Mouse (Mus musculus): ENCODE results near the gene Cdk7. TPM values are rescaled to one million over a fixed set of nuclear protein-coding genes. Genes with fewer than 3 reads are reported as not detected.
"Not testable (repeated sequence)": the region's sequence is repeated elsewhere in the genome, so short reads cannot be mapped to it uniquely, and the experiment has no call there.

Gene Cdk7
- 38.5 and 45.6 TPM in 2 replicates for total RNA-seq (2021)
- long read RNA-seq, transcript Cdk7-201 (12 exons, 1,988 nt): major isoform, 24 of 30 reads
- long read RNA-seq, partial matches to known transcripts: 3 of 30 reads
- long read RNA-seq, other reads (novel, unspliced or antisense): 2 of 30 reads

DNA sequence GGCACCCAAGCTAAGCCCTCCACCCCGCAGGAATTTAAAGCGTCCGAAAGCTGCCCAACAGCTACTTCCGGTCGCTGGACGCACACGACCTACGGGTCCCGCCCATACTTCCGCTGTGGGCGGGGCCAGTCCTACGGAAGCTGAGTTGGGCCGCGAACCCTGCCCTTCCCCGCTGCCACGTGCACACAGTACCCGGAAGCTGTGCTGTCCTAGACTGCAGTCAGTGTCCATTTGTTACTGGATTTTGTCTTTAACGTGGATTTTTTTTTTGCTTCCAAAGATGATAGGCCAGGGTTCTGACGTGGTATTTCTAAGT lies at the start of gene Cdk7:
Gene Cdk7, minus strand, starts transcription at position 79 of the 316 bp plus-strand sequence.
- peak; percentile 94 for DNase-seq

DNA sequence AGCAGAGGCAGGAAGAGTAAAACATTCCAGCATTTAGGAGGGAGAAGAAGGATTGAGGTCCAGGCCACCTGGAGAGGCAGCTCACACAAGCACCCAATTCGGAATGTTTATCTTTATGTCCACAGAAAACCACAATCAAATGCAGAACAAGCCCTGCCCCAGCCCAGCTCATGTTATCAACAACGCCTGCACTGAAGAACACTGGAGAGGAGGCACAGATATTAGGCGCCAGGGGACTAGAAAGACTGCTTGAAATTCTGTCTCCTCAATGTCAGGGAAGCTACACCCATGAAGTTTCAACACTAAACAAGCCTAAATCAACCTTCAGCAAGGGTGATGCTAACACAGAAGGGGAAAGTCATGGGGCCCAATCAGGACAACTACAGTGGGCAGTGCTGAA lies 46.8 kb upstream of the Cdk7 start:
- DNase-seq: no peak

DNA sequence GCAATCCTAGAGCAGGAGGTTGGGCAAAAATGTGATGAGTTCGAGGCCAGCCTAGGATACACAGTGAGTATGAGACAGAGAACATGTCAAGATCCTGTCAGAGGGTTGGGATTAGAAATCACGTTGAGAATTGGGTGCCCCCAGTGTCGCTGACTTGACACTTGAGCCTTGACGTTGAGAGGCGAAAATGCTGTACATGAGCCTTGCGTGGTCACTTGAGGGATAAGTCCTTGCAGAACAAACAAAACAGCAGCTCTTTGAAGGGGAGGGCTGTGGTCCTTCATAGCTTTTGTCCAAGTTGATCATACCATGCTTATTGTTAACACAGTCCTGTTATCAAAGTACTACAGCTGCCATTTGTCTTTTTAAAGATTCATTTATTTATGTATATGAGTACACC lies 46.0 kb upstream of the Cdk7 start:
- no peak for DNase-seq

DNA sequence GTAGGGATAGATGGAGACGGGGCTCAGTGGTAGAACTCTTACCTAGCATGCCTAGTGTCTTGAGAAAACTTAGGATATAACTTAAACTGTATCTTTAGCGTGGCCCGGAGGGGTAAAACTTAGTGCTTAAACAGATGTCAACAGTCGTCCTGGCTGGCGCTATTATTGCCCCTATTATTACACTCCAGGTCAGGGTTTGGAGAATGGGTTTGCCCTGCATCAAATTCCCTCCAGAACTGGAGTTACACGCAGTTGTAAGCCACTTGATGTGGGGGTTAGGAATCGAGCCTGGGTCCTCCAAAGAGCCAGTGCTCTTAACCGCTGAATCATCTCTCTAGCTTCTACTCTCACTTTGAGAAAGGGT lies 45.3 kb upstream of the Cdk7 start:
- DNase-seq: no peak

DNA sequence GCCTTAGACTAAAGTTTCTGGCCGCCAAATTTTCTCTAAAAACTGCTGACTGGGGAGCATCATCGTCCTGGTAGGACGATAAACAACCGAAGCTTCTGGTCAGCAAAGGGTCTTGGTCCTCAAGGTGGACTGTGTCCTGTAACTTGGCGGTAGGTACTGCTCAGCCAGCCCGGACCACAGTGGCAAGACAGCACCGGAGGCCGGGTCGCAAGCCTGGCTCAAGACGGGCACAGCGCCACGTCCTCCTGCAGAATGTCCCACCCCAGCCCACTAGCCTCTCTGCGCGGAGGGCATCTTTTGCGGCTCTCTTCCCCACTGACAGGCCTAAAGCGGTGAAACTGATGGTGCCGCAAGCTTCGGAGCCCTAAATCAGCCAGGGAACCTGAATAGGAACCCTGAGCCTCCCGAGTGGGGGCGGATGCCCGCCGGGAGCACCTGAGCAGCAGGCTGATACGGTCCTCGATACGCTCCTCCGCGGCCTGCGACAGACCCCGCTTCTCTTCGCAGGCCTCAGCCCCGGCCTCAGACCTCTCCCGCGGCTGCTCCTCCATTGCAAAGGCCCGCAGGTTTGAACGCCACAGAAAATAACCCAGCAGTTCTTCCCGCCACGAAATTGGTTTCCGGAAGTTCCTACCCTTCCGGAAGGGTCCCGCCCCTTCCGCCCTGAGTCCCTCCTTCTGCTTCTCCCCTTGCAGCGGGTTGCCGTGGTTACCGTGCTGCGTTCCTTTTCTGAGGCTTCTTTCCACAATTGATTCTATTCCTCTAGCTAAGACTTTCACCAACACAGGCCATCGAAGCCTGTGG lies 44.7 kb upstream of the Cdk7 start, which contains the start of gene Cenph:
Gene Cenph, minus strand, starts transcription at position 648 of the 804 bp plus-strand sequence.
- peak; percentile 87 for DNase-seq

DNA sequence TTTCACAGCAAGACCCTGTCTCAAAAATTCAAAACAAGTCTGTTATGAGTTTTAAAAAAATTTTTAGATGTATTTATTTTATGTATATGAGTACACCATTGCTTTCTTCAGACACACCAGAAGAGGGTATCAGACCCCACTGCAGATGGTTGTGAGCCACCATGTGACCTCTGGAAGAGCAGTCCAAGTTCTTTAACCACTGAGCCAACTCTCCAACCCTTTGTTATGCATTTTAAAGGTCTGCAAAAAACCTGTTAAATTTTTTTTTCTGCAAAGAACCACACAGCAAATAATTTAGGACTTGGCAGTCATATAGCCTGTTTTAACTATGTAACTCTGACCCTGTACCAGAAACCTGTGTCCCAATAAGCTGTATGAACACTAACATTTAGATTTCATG lies 44.0 kb upstream of the Cdk7 start:
- DNase-seq: no peak

DNA sequence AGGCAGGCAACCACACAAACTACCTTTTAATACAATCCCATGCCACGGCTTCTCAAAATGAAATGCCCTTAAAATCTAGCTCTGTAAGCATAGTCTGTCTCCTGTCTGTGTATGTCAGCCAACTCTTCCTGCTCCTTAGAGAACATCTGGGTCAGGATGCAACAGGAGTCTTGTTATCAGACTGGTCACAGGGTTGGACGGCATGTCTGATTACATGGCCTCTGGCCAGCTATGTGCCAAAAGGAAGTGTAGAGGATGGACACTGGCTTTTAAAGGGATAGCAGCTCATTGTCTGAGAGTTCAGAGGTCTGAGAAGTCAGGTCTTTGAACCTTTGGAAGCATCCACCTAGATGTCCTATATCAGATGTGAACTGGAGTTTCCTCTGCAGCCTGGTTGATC lies 24.6 kb upstream of the Cdk7 start:
- no peak for DNase-seq

DNA sequence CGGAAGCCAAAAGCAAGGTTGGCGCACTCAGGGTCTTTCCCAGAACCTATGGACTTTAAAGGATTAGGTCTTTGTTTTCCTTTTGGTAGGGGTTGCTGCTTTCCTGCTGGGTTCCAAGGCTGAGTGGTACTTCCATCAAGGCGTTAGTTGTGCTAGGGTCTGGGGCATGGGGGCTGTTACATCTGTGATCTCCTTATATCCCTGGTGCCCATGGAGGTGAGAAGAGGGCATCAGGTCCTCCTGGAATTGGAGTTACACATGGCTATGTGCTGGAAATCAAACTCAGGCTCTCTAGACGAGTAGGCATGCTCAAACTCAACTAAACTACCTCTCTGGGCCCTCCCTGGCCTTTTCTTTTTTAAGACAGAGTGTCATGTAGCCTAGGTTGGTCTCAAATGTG lies 23.4 kb upstream of the Cdk7 start:
- no peak for DNase-seq

DNA sequence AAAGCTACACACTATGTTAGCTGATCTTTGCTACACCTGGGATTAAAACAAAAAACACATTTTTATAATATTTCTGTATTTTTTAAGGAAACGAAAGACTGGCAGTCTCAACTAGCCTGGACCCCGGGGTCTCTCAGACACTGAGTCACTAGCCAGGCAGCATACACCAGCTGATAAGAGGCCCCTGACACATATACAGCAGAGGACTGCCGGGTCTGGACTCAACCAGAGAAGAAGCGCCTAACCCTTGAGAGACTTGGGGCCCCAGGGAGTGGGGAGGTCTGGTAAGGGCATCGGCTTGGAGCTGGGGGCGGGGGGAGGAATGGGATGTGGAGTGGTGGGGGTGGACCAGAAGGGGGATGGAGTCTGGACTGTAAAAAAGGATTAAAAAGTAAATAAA lies 22.3 kb upstream of the Cdk7 start:
- no peak for DNase-seq

DNA sequence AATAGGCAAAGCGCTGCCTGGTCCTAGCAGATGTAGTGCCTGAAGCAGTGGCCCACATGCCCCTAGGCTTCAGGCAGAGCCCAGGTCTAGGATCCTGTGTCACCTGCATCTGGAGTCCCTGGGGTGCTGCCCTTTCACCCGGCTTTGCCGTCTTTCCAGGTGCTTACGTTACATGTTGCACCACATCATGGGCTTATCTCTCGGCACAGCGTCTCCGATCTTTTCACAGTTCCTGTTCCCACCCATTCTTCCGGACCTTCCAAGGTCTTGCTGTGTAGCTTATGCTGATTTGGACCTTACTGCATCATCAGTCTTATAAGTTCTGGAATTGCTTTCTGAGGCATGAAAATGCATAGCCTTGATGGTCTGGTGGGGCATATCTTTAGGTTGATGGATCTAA lies 21.8 kb upstream of the Cdk7 start:
- DNase-seq: no peak

DNA sequence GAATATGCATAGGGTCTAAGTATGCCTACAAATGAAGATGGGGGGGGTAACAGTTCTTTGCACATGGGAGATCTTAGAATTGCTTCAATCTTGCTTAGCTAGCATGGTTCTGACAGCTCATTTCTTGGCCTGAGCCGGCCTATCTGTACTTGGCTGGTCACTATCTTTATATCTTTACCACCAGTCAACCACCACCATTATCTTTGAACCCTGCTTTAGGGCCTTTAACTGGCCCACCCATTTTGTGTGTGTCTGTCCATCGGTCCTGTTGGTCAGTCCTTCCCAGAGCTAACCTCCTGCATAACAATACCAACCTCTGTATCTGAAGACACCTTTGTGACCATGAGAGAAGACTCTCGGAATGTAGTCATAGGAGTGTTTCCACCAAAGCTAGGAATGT lies 20.7 kb upstream of the Cdk7 start:
- DNase-seq: no peak

DNA sequence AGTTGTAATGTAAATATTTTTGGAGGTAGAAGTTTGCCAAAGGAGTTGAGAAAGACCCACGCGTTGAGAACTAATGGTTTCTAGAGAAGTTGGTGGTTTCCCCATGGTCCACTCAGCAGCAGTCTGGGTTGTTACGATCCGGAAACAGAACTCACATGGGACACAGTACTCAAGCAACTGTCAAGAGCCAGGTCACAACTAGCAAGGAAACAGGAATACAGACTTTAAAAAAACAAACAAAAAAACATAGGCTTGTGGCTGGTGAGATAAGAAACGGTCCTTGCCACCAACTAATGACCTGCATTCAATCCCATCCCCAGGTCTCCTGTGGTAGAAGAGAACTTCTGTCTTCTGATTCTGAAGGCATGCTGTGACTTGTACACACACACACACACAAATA lies 20.1 kb upstream of the Cdk7 start:
- no peak for DNase-seq

DNA sequence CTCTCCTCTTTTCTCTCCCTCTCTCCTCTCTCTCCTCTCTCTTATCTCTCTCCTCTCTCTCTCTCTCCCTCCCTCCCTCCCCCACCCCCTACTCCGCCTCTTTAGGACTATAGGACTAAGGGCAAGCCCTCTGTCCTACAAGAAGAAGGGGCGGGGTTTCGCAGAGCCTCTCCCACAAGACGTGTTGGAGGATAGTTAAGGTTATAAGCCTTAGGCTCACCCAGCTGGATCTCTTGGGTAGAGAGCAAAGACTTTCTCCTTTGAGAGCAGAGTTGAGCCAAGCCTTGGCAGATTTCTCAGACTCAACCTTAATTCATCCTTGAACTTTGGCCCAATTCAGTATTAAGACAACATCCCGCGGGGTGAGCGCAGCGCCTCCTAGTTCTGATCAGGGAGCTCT lies 17.9 kb upstream of the Cdk7 start:
- DNase-seq: no peak

DNA sequence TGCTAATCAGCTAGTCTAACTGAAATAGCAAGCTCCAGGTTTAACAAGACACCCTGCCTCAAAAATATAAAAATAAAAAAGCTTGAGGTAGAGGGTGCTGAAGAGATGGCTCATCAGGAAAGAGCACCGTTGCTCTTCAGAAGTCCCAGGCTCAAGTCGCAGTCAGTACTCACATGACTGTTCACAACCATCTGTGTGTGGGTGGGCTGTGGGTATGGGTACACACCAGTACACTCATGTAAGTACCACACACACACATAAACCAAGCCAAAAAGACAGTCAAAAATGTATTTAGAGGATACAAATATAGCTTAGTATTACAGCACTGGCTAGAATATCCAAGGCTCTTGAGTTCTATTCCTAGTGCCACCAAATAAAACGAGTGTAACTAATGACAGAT lies 15.4 kb upstream of the Cdk7 start:
- no peak for DNase-seq

DNA sequence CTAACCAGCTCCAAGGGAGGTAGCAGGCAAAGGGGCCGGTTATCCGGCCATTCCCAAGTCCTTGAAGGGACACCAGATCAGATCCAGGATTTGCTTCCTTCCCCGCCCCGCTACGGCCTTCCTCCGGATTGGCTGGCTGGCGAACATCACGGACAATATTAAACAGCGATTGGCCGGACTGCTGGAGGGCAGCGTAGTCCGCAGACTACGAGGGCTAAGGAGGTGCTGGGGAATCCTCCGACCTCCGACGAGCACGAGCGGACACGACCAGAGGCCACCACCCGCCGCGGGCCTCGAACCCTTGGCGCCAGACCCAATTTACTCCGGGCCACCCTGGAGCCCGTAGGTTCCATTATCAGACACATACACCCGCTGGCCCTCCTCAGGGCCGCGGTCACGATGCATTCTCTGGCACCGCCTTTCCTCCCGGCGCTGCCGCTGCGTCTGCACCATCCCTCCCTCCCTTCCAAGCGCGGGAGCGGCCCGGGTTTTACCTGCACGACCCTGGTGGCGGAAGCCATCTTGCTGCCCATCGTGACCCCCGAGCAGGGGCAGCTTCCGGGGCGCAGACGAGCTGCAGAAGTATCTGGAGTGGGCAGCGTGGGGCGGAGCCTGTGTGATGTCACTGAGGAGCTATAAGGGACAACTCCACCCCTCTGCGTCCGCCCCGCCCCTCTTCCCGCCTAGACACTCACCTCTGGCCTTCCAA lies 13.5 kb upstream of the Cdk7 start, which contains the start of gene Mrps36:
Gene Mrps36, minus strand, starts transcription at position 624 of the 709 bp plus-strand sequence.
- peak; percentile 94 for DNase-seq

DNA sequence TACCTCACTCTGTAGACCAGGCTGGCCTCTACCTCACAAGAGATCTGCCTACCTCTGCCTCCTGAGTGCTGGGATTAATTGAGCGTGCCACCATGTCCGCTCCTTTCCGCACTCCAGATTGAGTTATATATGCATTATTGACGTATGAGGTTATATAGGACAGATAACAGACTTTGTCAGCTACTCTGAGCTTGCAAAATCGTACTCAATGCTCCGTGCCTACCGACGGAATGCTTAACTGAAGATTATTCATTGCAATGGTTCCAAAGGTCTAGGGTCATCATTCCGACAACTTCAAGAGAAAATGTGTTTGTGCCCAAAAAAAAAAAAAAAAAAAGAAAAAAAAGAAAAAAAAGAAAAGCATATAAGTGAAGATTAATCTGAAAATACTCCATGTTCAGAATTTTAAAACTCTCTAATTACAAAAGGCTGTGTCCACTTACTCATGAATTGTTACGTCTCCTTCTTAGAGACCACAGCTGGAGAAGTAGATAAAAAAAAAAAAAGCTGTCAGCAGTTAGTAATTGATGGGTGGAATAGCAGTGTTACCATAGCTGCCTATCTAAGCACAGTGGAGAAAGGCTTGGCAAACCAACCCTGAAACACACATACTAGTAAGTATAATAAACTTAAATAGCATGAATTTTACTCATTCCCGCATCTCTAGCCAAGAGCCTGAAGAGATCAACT lies 12.8 kb upstream of the Cdk7 start:
- DNase-seq: no peak

DNA sequence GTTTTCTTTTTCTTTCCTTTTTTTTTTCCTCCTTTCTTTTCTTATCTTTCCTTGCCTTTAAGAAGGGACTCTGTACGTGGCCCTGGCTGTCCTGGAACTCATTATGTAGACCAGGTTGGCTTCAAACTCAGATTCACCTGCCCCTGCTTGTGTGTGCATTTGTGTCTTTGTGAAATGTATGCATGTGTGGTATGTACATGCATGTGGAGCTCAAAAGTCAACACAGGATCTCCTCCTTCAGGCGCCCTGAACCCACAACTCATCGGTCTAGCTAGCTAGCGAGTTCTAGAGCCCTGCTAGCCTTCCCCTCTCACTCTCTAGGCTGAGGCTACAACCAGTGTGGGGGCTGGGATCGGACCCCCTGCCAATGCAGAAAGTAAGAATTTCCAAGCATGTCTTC lies 12.1 kb upstream of the Cdk7 start:
- DNase-seq: no peak

DNA sequence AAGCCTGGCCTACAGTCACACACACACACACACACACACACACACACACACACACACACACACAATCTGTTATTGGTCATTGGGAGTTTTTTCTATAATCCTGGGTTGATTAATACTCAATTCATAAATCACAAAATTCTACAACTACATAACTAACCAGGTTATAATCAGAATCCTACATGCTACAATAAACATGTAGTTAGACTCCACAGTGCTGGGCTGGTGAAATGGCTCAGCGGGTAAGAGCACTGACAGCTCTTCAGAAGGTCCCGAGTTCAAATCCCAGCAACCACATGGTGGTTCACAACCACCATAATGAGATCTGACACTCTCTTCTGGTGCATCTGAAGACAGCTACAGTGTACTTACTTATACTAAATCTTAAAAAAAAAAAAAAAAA lies 2.0 kb upstream of the Cdk7 start:
- no peak for DNase-seq

DNA sequence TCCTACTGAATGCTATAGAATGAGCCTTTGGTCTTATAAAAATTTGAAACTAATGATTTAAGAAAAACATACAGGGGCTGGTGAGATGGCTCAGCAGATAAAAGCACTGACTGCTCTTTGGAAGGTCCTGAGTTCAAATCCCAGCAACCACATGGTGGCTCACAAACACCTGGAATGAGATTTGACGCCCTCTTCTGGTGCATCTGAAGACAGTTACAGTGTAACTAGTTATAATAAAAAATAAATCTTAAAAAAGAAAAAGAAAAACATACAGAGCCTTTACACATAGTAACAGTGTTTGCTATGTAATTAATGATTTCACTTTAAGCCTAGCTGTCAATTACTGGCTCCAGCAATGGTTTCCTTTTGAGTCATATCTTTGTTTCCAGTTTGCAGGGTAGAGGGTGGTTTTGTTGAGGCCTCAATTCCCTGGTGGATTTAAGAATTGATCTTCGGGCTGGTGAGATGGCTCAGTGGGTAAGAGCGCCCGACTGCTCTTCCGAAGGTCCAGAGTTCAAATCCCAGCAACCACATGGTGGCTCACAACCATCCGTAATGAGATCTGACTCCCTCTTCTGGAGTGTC lies 815 bp upstream of the Cdk7 start:
- DNase-seq: not testable (repeated sequence)

DNA sequence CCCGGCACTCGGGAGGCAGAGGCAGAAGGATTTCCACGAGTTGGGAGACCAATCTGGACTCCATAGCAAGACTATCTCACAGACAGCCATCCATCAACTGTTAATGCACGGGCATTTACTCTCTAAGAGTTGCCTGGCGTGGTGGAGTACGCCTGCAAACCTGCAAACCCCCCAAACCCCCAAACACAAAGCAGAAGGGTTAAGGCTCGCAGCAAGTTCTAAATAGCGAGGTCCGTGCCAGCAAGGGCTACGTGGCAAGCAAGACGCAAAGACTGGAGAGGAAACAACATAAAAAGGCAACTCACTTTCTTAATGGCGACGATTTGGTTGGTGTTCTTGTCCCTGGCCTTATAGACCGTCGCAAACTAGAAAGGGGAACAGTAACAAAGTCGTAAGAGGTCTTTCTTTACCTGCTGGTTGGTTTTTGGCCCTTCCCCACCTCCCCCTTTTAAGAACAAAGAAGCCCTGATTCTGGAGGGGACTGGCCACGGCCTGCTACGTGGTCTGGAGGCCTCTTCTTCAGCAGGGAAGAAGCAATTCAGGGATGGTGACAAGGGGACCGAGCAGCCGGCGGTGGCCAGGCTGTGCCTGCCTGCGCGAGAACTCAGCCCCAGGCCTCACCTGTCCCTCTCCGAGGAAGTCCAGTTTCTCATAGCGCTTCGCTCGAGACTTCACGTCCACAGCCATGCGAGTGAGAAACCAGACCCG lies 432 bp downstream of the Cdk7 start:
- DNase-seq: no peak

DNA sequence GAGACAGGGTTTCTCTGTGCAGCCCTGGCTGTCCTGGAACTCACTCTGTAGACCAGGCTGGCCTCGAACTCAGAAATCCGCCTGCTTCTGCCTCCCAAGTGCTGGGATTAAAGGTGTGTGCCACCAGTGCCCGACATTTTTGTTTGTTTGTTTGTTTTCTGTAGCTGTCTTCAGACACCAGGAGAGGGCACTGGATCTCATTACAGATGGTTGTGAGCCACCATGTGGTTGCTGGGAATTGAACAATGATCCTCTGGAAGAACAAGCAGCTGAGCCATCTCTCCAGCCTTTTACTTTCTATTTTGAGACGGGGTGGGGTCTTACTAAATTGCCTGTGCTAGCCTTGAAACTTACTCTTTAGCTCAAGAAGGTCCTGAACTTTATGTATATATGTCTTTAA lies 2.2 kb downstream of the Cdk7 start:
- DNase-seq: not testable (repeated sequence)

DNA sequence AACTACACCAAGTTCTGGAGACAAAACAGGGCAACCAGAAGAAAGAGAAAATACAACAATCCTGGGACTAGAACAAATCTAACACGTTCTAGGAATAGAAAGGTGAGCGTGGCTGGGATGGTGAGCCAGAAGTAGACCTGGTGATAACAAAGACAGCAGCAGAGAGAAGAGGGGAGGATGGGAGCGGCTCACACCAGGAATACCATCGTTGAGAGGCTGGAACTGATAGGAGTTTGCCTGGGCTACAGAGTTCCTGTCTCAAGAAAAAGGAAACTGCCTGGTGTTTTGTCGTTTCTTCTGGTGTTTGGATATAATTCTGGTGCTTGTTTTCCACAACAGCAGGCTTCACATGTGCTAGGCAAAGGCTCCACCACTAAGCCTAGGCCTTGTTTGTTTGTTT lies 2.7 kb downstream of the Cdk7 start:
- DNase-seq: no peak

Data from adrenal gland, postnatal 25 days (tissue).